ENCODE assay signal across 8 mouse cellular contexts in genomic region chr10:119065133-119065817, GRCm38 (mm10).
DNase-seq lines count a peak whose midpoint lies in the region; ATAC-seq and TF ChIP-seq lines count a peak whose summit lies in the region.

No protein-coding gene starts in this region.

- H3K27me3 ChIP-seq in lung, embryonic 14.5 days (ENCODE audit: insufficient read depth, low read length), result no peaks in the 10 kb centered on the region; the same call in 1 of the 2 replicates
- no peaks in the 10 kb centered on the region for H3K27me3 ChIP-seq in intestine, embryonic 14.5 days (replicated peaks; ENCODE audit: control insufficient read depth, insufficient read depth, low read length)
- H3K27me3 ChIP-seq in myocyte (ENCODE audit: control insufficient read depth, insufficient read depth, insufficient read length), result no peaks in the 10 kb centered on the region

- H3K36me3 ChIP-seq in lung, embryonic 14.5 days (ENCODE audit: insufficient read depth), result no peaks in the 10 kb centered on the region
- no peaks in the 10 kb centered on the region for H3K36me3 ChIP-seq in intestine, embryonic 14.5 days (ENCODE audit: control insufficient read depth, insufficient read depth, low read length)
- no peaks in the 10 kb centered on the region for H3K36me3 ChIP-seq in myocyte (ENCODE audit: control insufficient read depth, insufficient read depth)

- 41% methylated on average over 23 of the region's 23 CpGs for WGBS in lung, embryonic 14.5 days
- 36% methylated on average over 23 of the region's 23 CpGs for WGBS in lung, adult 2 months
- 47% methylated on average over 23 of the region's 23 CpGs for WGBS in intestine, embryonic 14.5 days

- no peaks in the 10 kb centered on the region for H3K79me2 ChIP-seq in myocyte (ENCODE audit: control insufficient read depth, insufficient read depth)

- no peak overlapping the region for H3K4me3 ChIP-seq in lung, embryonic 14.5 days (ENCODE audit: low read depth, low read length)
- no peak overlapping the region for H3K4me3 ChIP-seq in lung, adult 2 months (replicated peaks; ENCODE audit: extremely low read depth, low read depth, low read length)
- H3K4me3 ChIP-seq in intestine, embryonic 14.5 days (ENCODE audit: low read depth, low read length), result no peak overlapping the region
- no peak overlapping the region for H3K4me3 ChIP-seq in myocyte

- H3K4me1 ChIP-seq in lung, embryonic 14.5 days (ENCODE audit: insufficient read depth), result no peaks in the 10 kb centered on the region
- H3K4me1 ChIP-seq in lung, adult 2 months (ENCODE audit: control insufficient read depth, insufficient read depth, low read length), result peaks cover 6% of the 10 kb centered on the region; the same call in 1 of the 2 replicates
- peaks cover 7% of the 10 kb centered on the region for H3K4me1 ChIP-seq in intestine, embryonic 14.5 days (replicated peaks; ENCODE audit: control insufficient read depth, insufficient read depth, low read length)

- no peak overlapping the region for H3K9ac ChIP-seq in lung, embryonic 14.5 days
- H3K9ac ChIP-seq in intestine, embryonic 14.5 days (ENCODE audit: low read length), result no peak overlapping the region

- no peak for TF ChIP-seq CTCF in lung, embryonic 14.5 days (IDR thresholded peaks at IDR 0.05; ENCODE audit: low read depth)
- no peak for TF ChIP-seq CTCF in lung, adult 2 months (IDR thresholded peaks at IDR 0.05; ENCODE audit: insufficient read depth, low read length)

- H3ac ChIP-seq in myocyte (ENCODE audit: control insufficient read depth, insufficient read length), result no peak overlapping the region

- TF ChIP-seq POLR2A in lung, adult 2 months (IDR thresholded peaks at IDR 0.05; ENCODE audit: borderline replicate concordance, extremely low read depth, low read depth, low read length), result no peak
- TF ChIP-seq POLR2A in myocyte (IDR thresholded peaks at IDR 0.05; ENCODE audit: insufficient read length, low read depth), result no peak

- no peaks in the 10 kb centered on the region for H3K9me3 ChIP-seq in lung, embryonic 14.5 days (ENCODE audit: low read depth, low read length)
- no peaks in the 10 kb centered on the region for H3K9me3 ChIP-seq in intestine, embryonic 14.5 days (ENCODE audit: control insufficient read depth, low read length)

- no peak overlapping the region for H3K27ac ChIP-seq in lung, embryonic 14.5 days (ENCODE audit: low read depth)
- H3K27ac ChIP-seq in intestine, embryonic 14.5 days (ENCODE audit: low read depth), result no peak overlapping the region

- H3K4me2 ChIP-seq in lung, embryonic 14.5 days, result peak overlapping the region; percentile 32; the same call in 1 of the 2 replicates
- no peak overlapping the region for H3K4me2 ChIP-seq in intestine, embryonic 14.5 days (ENCODE audit: low read length)
- no peak overlapping the region for H3K4me2 ChIP-seq in myocyte (ENCODE audit: low read depth)

- peak; percentile 71 for DNase-seq in lung, embryonic 14.5 days
- no peak for DNase-seq in lung, adult 2 months
- peak; percentile 99 for DNase-seq in heart, adult 11 months
- DNase-seq in intestine, embryonic 14.5 days (ENCODE audit: low spot score), result no peak
- DNase-seq in liver, result peak; percentile 81
- peak; percentile 23 to 59 for DNase-seq in thymus, postnatal 36 days

- ATAC-seq in lung, embryonic 14.5 days (ENCODE audit: insufficient read depth), result peak; percentile 59
- ATAC-seq in common myeloid progenitor, adult 5-6 weeks (replicated peaks; ENCODE audit: low read depth, poor library complexity, severe bottlenecking), result peak; percentile 97
- peak; percentile 51; the same call in 1 of the 2 replicates for ATAC-seq in intestine, embryonic 14.5 days (replicated peaks; ENCODE audit: low FRiP score, low TSS enrichment, low read depth)

TF ChIP-seq in myocyte, 11 proteins besides CTCF, POLR2A, EP300 and RAD21:
- peak; percentile 39 for TF ChIP-seq TCF3 (IDR thresholded peaks at IDR 0.05; ENCODE audit: insufficient read length, low read depth)
- peak; percentile 52 for TF ChIP-seq TCF12 (IDR thresholded peaks at IDR 0.05; ENCODE audit: insufficient read depth, poor library complexity, severe bottlenecking)
- peak; percentile 67 for TF ChIP-seq USF1 (IDR thresholded peaks at IDR 0.05; ENCODE audit: low read depth)
- TF ChIP-seq MAX (IDR thresholded peaks at IDR 0.05; ENCODE audit: low read depth), result no peak
- TF ChIP-seq SRF (IDR thresholded peaks at IDR 0.05; ENCODE audit: control insufficient read depth, insufficient read length, low read depth), result no peak
- TF ChIP-seq E2F4 (IDR thresholded peaks at IDR 0.05; ENCODE audit: insufficient read depth), result no peak
- TF ChIP-seq MYOD1 (IDR thresholded peaks at IDR 0.05; ENCODE audit: control insufficient read depth in 1 of 3, insufficient read length in 2 of 3, low read depth in 2 of 3), result peak; percentile 80 to 92 (median 83)
- TF ChIP-seq MYOG (IDR thresholded peaks at IDR 0.05; ENCODE audit: control insufficient read depth in 1 of 3, insufficient read depth in 1 of 3, insufficient read length in 2 of 3, low read depth in 2 of 3), result peak; percentile 74 to 92 (median 85)

Comparison
In these comparisons a context has a peak if more than half of its experiments do, and no peak if none do; other contexts are left out.
1. DNase-seq: peak in lung, embryonic 14.5 days (single experiment), heart, adult 11 months (single experiment), liver (single experiment) and thymus, postnatal 36 days (2 of 2); none in lung, adult 2 months (single experiment) and intestine, embryonic 14.5 days (single experiment).
2. Peak in every context shown above with its lines, with median percentiles within 50 percentile points of each other: ATAC-seq.